Mouse (Mus musculus) testis, adult 2 months (tissue): ENCODE measurements around the gene Cd151.

Source experiments
- CTCF ChIP-seq: fragments of 200-500 bp; IDR thresholded peaks from 2 replicates; pipeline ENCODE4 v1.5.1; 2012; ENCODE audit warnings: low read depth, mild to moderate bottlenecking, inconsistent platforms, low read length, moderate library complexity; ENCODE audit not compliant: control insufficient read depth, insufficient read depth, insufficient replicate concordance
- POLR2A ChIP-seq: fragments of 200-500 bp; IDR thresholded peaks from 2 replicates; pipeline ENCODE4 v1.6.1; 2012; ENCODE audit warnings: low read depth, mild to moderate bottlenecking, inconsistent platforms, low read length, moderate library complexity; ENCODE audit not compliant: control insufficient read depth

DNA sequence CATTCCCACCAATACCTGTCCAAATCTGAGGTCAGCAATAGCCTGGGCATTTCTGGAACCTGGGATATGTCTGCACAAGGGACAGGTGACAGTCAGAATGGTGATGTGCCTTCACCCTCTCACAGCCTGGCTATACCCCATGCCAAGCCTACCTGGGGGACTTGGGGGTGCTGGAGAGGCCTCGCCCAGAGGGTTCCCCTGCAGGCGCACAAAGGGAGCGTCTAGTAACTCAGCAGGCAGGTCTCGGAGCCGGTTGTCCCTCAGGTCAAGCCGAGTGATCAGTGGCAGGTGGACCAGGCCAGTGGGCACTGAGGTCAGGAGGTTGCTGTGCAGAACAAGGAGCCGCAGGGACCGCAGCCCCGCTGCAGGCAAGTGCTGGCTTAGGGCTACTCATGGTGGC lies 25.7 kb upstream of the Cd151 start:
- TF ChIP-seq CTCF (no peak), POLR2A (no peak)
